Mouse (Mus musculus) cerebellum, adult 2 months (tissue): ENCODE data around the gene Tshr.

ENCODE experiments used
- CTCF ChIP-seq: fragments of 200-500 bp; IDR thresholded peaks from 2 replicates; pipeline ENCODE4 v1.5.1; 2011; ENCODE audit warnings: low read depth, mild to moderate bottlenecking, control low read depth, low read length, moderate library complexity, borderline replicate concordance; ENCODE audit not compliant: insufficient read depth
- POLR2A ChIP-seq: fragments of 200-500 bp; IDR thresholded peaks from 2 replicates; pipeline ENCODE4 v1.6.1; 2011; ENCODE audit warnings: low read length, control low read depth, borderline replicate concordance; ENCODE audit not compliant: insufficient read depth

DNA sequence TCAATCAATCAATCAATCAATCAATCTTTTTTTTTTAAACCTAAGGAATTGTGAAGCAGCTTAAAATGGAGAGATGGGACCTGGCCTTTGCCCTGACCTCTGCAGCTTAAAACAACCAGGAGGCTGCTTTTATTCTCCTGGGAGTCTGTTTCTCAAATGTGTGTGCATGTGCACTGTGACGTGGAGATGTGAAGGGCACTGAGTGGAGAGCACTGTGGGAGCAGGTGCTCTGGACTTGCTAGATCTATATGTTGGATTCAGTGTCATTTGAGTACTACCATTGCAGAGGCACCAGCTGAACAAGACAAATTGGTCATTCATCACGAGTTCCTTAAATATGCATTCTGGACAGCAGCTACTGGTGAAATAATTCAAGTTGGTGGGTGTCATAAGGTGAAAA, 42.8 kb downstream of the Tshr start:
- no peak for TF ChIP-seq CTCF
- no peak for TF ChIP-seq POLR2A
